Mouse (Mus musculus) MEL (cell line): Measurements from ENCODE around the gene Emg1. TPM values are rescaled to one million over a fixed set of nuclear protein-coding genes. Genes with fewer than 3 reads are reported as not detected.

Experiments
- DNase-seq: peaks from one replicate; pipeline ENCODE4 v3.0.0; 2011; ENCODE audit warnings: low read depth, low spot score
- H3K27ac ChIP-seq: 2 replicates; pipeline ENCODE4 v1.5.1; 2012; ENCODE audit warnings: low read depth, mild to moderate bottlenecking, control low read depth, low read length, moderate library complexity; ENCODE audit not compliant: control insufficient read depth
- H3K27me3 ChIP-seq, 2 experiments: fragments of 150-350 bp in 1 of 2; sonication (generic) in 1 of 2; 2 replicates each; pipeline ENCODE4 v1.6.1; 2012; ENCODE audit warnings: low read length in 2 of 2, mild to moderate bottlenecking in 2 of 2, improper control_type of control experiment in 1 of 2, moderate library complexity in 1 of 2; ENCODE audit not compliant: insufficient read depth in 2 of 2, control insufficient read depth in 1 of 2
- H3K36me3 ChIP-seq, 2 experiments: 2 replicates each; pipeline ENCODE4 v1.6.1; 2012 to 2014; ENCODE audit warnings: low read length in 2 of 2, improper control_type of control experiment in 1 of 2, inconsistent platforms in 1 of 2, mild to moderate bottlenecking in 1 of 2; ENCODE audit not compliant: insufficient read depth in 2 of 2, control insufficient read depth in 1 of 2
- H3K4me1 ChIP-seq, 2 experiments: fragments of 150-350 bp in 1 of 2; sonication (generic) in 1 of 2; 2 replicates each; pipeline ENCODE4 v1.6.1; 2012; ENCODE audit warnings: low read length in 2 of 2, improper control_type of control experiment in 1 of 2, mild to moderate bottlenecking in 1 of 2; ENCODE audit not compliant: insufficient read depth in 2 of 2, control insufficient read depth in 1 of 2
- H3K4me3 ChIP-seq, 2 experiments: fragments of 150-350 bp in 1 of 2; sonication (generic) in 1 of 2; 2 replicates each; pipeline ENCODE4 v1.5.1; 2012; ENCODE audit warnings: low read depth in 2 of 2, low read length in 2 of 2, mild to moderate bottlenecking in 2 of 2, moderate library complexity in 2 of 2, control low read depth in 1 of 2, improper control_type of control experiment in 1 of 2; ENCODE audit not compliant: control insufficient read depth in 1 of 2, insufficient read depth in 1 of 2
- H3K79me2 ChIP-seq: 2 replicates; pipeline ENCODE4 v1.6.1; 2012; ENCODE audit warnings: mild to moderate bottlenecking, low read length, moderate library complexity; ENCODE audit not compliant: control insufficient read depth, poor library complexity, insufficient read depth
- H3K9ac ChIP-seq: 2 replicates; pipeline ENCODE4 v1.6.1; 2012; ENCODE audit warnings: low read depth, mild to moderate bottlenecking, control low read depth, low read length, moderate library complexity; ENCODE audit not compliant: control insufficient read depth, poor library complexity, severe bottlenecking
- H3K9me3 ChIP-seq: fragments of 150-350 bp; sonication (generic); replicated peaks from 2 replicates; pipeline ENCODE4 v1.6.1; 2012; ENCODE audit warnings: mild to moderate bottlenecking, low read length, improper control_type of control experiment, moderate library complexity; ENCODE audit not compliant: insufficient read depth
- BHLHE40 ChIP-seq: IDR thresholded peaks from 2 replicates; pipeline ENCODE4 v1.6.1; 2012; ENCODE audit warnings: low read depth, mild to moderate bottlenecking, inconsistent platforms, low read length, improper control_type of control experiment, borderline replicate concordance
- CHD1 ChIP-seq: IDR thresholded peaks from 2 replicates; pipeline ENCODE4 v1.6.1; 2012; ENCODE audit warnings: low read depth, mild to moderate bottlenecking, inconsistent platforms, low read length, improper control_type of control experiment
- CHD2 ChIP-seq: IDR thresholded peaks from 2 replicates; pipeline ENCODE4 v1.6.1; 2011; ENCODE audit warnings: low read length, improper control_type of control experiment
- CTCF ChIP-seq, 3 experiments: IDR thresholded peaks in 2 of 3; conservative IDR thresholded peaks in 1 of 3; 2 replicates each; pipeline ENCODE4 v1.5.1; 2011 to 2012; ENCODE audit warnings: low read length in 3 of 3, low read depth in 2 of 3, mild to moderate bottlenecking in 2 of 3, improper control_type of control experiment in 1 of 3, inconsistent platforms in 1 of 3, mixed read lengths in 1 of 3, moderate library complexity in 1 of 3; ENCODE audit not compliant: control insufficient read depth in 1 of 3, insufficient read depth in 1 of 3, poor library complexity in 1 of 3, severe bottlenecking in 1 of 3
- E2F4 ChIP-seq: IDR thresholded peaks from 2 replicates; pipeline ENCODE4 v1.6.1; 2011; ENCODE audit warnings: low read depth, low read length, improper control_type of control experiment, borderline replicate concordance
- ELF1 ChIP-seq: IDR thresholded peaks from 2 replicates; pipeline ENCODE4 v1.6.1; 2014; ENCODE audit warnings: low read depth, mild to moderate bottlenecking, inconsistent platforms, low read length, improper control_type of control experiment, moderate library complexity
- EP300 ChIP-seq, 2 experiments: IDR thresholded peaks; 2 replicates each; pipeline ENCODE4 v1.6.1; 2011; ENCODE audit warnings: improper control_type of control experiment in 2 of 2, low read length in 2 of 2, low read depth in 1 of 2, mild to moderate bottlenecking in 1 of 2
- ETS1 ChIP-seq: IDR thresholded peaks from 2 replicates; pipeline ENCODE4 v1.6.1; 2012; ENCODE audit warnings: low read depth, mild to moderate bottlenecking, inconsistent platforms, low read length, improper control_type of control experiment, moderate library complexity
- GABPA ChIP-seq: IDR thresholded peaks from 2 replicates; pipeline ENCODE4 v1.6.1; 2012; ENCODE audit warnings: low read depth, mild to moderate bottlenecking, inconsistent platforms, low read length, improper control_type of control experiment, moderate library complexity
- GATA1 ChIP-seq: IDR thresholded peaks from 2 replicates; pipeline ENCODE4 v1.6.1; 2011; ENCODE audit warnings: low read depth, low read length, improper control_type of control experiment
- HCFC1 ChIP-seq: IDR thresholded peaks from 2 replicates; pipeline ENCODE4 v1.6.1; 2012; ENCODE audit warnings: low read depth, mild to moderate bottlenecking, inconsistent platforms, low read length, improper control_type of control experiment, moderate library complexity
- JUND ChIP-seq: IDR thresholded peaks from 2 replicates; pipeline ENCODE4 v1.6.1; 2011; ENCODE audit warnings: low read depth, mild to moderate bottlenecking, improper control_type of control experiment, low read length
- KAT2A ChIP-seq: conservative IDR thresholded peaks from 2 replicates; pipeline ENCODE4 v1.6.1; 2012; ENCODE audit warnings: low read depth, low read length, improper control_type of control experiment, inconsistent platforms
- MAFK ChIP-seq: IDR thresholded peaks from 2 replicates; pipeline ENCODE4 v1.6.1; 2011; ENCODE audit warnings: low read depth, mild to moderate bottlenecking, low read length, improper control_type of control experiment, borderline replicate concordance
- MAX ChIP-seq: IDR thresholded peaks from 2 replicates; pipeline ENCODE4 v1.6.1; 2011; ENCODE audit warnings: low read length, improper control_type of control experiment
- MAZ ChIP-seq: IDR thresholded peaks from 2 replicates; pipeline ENCODE4 v1.6.1; 2012; ENCODE audit warnings: low read depth, mild to moderate bottlenecking, inconsistent platforms, low read length, improper control_type of control experiment
- MEF2A ChIP-seq: IDR thresholded peaks from 2 replicates; pipeline ENCODE4 v1.6.1; 2014; ENCODE audit warnings: low read depth, mild to moderate bottlenecking, inconsistent platforms, low read length, improper control_type of control experiment; ENCODE audit not compliant: poor library complexity, insufficient replicate concordance, severe bottlenecking; ENCODE audit errors: extremely low read depth
- MXI1 ChIP-seq: IDR thresholded peaks from 2 replicates; pipeline ENCODE4 v1.6.1; 2011; ENCODE audit warnings: mild to moderate bottlenecking, low read depth, low read length, improper control_type of control experiment
- MYC ChIP-seq: IDR thresholded peaks from 2 replicates; pipeline ENCODE4 v1.6.1; 2011; ENCODE audit warnings: low read depth, mild to moderate bottlenecking, low read length, improper control_type of control experiment, moderate library complexity
- NELFE ChIP-seq: IDR thresholded peaks from 2 replicates; pipeline ENCODE4 v1.6.1; 2011; ENCODE audit warnings: low read depth, low read length, improper control_type of control experiment
- NRF1 ChIP-seq: IDR thresholded peaks from 2 replicates; pipeline ENCODE4 v1.6.1; 2014; ENCODE audit warnings: low read depth, mild to moderate bottlenecking, inconsistent platforms, low read length, improper control_type of control experiment, moderate library complexity; ENCODE audit not compliant: poor library complexity, insufficient read depth, severe bottlenecking
- POLR2A ChIP-seq, 2 experiments: IDR thresholded peaks; 2 replicates each; pipeline ENCODE4 v1.6.1; 2011 to 2012; ENCODE audit warnings: low read length in 2 of 2, mild to moderate bottlenecking in 2 of 2, control low read depth in 1 of 2, improper control_type of control experiment in 1 of 2, low read depth in 1 of 2, moderate library complexity in 1 of 2; ENCODE audit not compliant: control insufficient read depth in 1 of 2, insufficient read depth in 1 of 2, poor library complexity in 1 of 2
- POLR2AphosphoS2 ChIP-seq: IDR thresholded peaks from 2 replicates; pipeline ENCODE4 v1.6.1; 2011; ENCODE audit warnings: low read length, improper control_type of control experiment
- POLR2AphosphoS5 ChIP-seq: IDR thresholded peaks from 2 replicates; pipeline ENCODE4 v1.6.1; 2012; ENCODE audit warnings: low read depth, borderline replicate concordance, mild to moderate bottlenecking, inconsistent platforms, low read length, moderate library complexity, mixed read lengths
- RAD21 ChIP-seq: IDR thresholded peaks from 2 replicates; pipeline ENCODE4 v1.6.1; 2011; ENCODE audit warnings: mild to moderate bottlenecking, low read depth, low read length, improper control_type of control experiment
- RCOR1 ChIP-seq: IDR thresholded peaks from 2 replicates; pipeline ENCODE4 v1.6.1; 2012; ENCODE audit warnings: low read depth, mild to moderate bottlenecking, inconsistent platforms, low read length, improper control_type of control experiment
- SIN3A ChIP-seq: IDR thresholded peaks from 2 replicates; pipeline ENCODE4 v1.6.1; 2012; ENCODE audit warnings: low read length, improper control_type of control experiment, inconsistent platforms
- TAL1 ChIP-seq: IDR thresholded peaks from 2 replicates; pipeline ENCODE4 v1.6.1; 2012; ENCODE audit warnings: mild to moderate bottlenecking, inconsistent platforms, low read length, moderate library complexity, mixed read lengths
- TBP ChIP-seq: IDR thresholded peaks from 2 replicates; pipeline ENCODE4 v1.8.0; 2011; ENCODE audit warnings: low read depth, low read length, improper control_type of control experiment
- TCF12 ChIP-seq: IDR thresholded peaks from 2 replicates; pipeline ENCODE4 v1.6.1; 2014; ENCODE audit warnings: low read depth, mild to moderate bottlenecking, inconsistent platforms, low read length, improper control_type of control experiment, moderate library complexity
- UBTF ChIP-seq: IDR thresholded peaks from 2 replicates; pipeline ENCODE4 v1.6.1; 2012; ENCODE audit warnings: low read depth, mild to moderate bottlenecking, inconsistent platforms, low read length, improper control_type of control experiment, moderate library complexity, borderline replicate concordance; ENCODE audit not compliant: insufficient read depth
- USF1 ChIP-seq: IDR thresholded peaks from 2 replicates; pipeline ENCODE4 v1.6.1; 2014; ENCODE audit warnings: low read depth, mild to moderate bottlenecking, inconsistent platforms, low read length, improper control_type of control experiment, moderate library complexity
- USF2 ChIP-seq, 2 experiments: IDR thresholded peaks; 2 replicates each; pipeline ENCODE4 v1.6.1; 2011 to 2012; ENCODE audit warnings: improper control_type of control experiment in 2 of 2, low read length in 2 of 2, borderline replicate concordance in 1 of 2, inconsistent platforms in 1 of 2, low read depth in 1 of 2, mild to moderate bottlenecking in 1 of 2; ENCODE audit not compliant: insufficient read depth in 1 of 2
- ZC3H11A ChIP-seq: IDR thresholded peaks from 2 replicates; pipeline ENCODE4 v1.6.1; 2012; ENCODE audit warnings: low read depth, mild to moderate bottlenecking, inconsistent platforms, low read length, improper control_type of control experiment
- ZKSCAN1 ChIP-seq: IDR thresholded peaks from 2 replicates; pipeline ENCODE4 v1.6.1; 2012; ENCODE audit warnings: low read depth, mild to moderate bottlenecking, inconsistent platforms, low read length, improper control_type of control experiment, moderate library complexity
- ZMIZ1 ChIP-seq: IDR thresholded peaks from 2 replicates; pipeline ENCODE4 v1.6.1; 2012; ENCODE audit warnings: low read depth, mild to moderate bottlenecking, inconsistent platforms, low read length, improper control_type of control experiment, moderate library complexity
- ZNF384 ChIP-seq: IDR thresholded peaks from 2 replicates; pipeline ENCODE4 v1.6.1; 2012; ENCODE audit warnings: low read depth, mild to moderate bottlenecking, inconsistent platforms, low read length, improper control_type of control experiment
- polyA plus RNA-seq, 2 experiments: library from polyadenylated mRNA; stranded (reverse) in 1 of 2; unstranded in 1 of 2; fragments of >175 nt in 1 of 2; fragments of >200 nt in 1 of 2; gene quantifications; 2 replicates each; pipeline versions ENCODE4 v1.2.1 to v1.2.4; 2012; ENCODE audit warnings: low replicate concordance in 2 of 2, low read depth in 1 of 2; ENCODE audit not compliant: insufficient read length in 2 of 2, insufficient read depth in 1 of 2, missing spikeins in 1 of 2
- total RNA-seq: library from RNA; depleted of rRNA; stranded (reverse); fragments of 300-350 nt; gene quantifications from 2 replicates; pipeline ENCODE4 v1.2.3, GENCODE M21; 2012

Gene Emg1
- total and polyA plus RNA-seq, 3 experiments: 346 to 391 TPM; not detected in 1

DNA sequence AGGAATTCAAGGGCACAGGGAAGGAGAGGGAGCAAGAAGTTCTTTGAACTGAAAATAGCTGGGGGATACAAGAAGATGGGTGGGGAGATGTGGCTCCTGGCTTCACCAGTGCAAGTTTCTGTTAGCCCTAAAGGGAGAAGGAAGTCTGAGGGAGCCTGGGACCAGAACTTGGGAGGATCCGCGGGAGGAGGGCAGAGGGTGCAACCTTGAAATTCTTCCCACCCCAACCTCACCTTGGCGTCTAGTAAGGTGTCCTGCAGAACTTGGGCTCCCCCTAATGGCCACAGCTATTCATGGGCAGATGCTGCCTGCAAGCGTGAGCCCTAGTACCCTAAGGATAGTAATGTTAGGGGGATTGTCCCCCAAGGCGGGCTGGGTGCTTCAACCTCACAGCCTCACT, 47.3 kb upstream of the Emg1 start:
- Histone ChIP-seq H3K36me3 (peaks cover 0 to 2% of the 10 kb centered on the region in 2 experiments; a peak in 1 of 4 replicates), H3K27me3 (no peaks in the 10 kb centered on the region), H3K27ac (peak overlapping the region; percentile 24; the same call in 1 of the 2 replicates), H3K9me3 (no peaks in the 10 kb centered on the region), H3K4me3 (peak overlapping the region; percentile 31 to 40; a peak in 3 of 4 replicates), H3K4me1 (peaks cover 2 to 32% of the 10 kb centered on the region in 2 experiments; a peak in 3 of 4 replicates), H3K79me2 (peaks cover 14% of the 10 kb centered on the region), H3K9ac (peak overlapping the region; percentile 71)
- peak; percentile 94 for DNase-seq
- TF ChIP-seq MAX (no peak), EP300 (IDR thresholded peaks at IDR 0.05; ENCODE audit: low read depth in 1 of 2, low read length in 2 of 2) (no peak), POLR2AphosphoS2 (no peak; the same call in 1 of the 2 replicates), MAFK (no peak), TBP (0 out of 2 replicates have a peak, but pooled peaks have one; percentile 54), CTCF (IDR thresholded peaks at IDR 0.05 in 2 of 3, conservative IDR thresholded peaks at IDR 0.05 in 1 of 3; ENCODE audit: control insufficient read depth in 1 of 3, insufficient read depth in 1 of 3, low read depth in 2 of 3, low read length in 3 of 3, poor library complexity in 1 of 3, severe bottlenecking in 1 of 3) (peak; percentile 92 to 95 (median 94)), USF2 (IDR thresholded peaks at IDR 0.05; ENCODE audit: borderline replicate concordance in 1 of 2, insufficient read depth in 1 of 2, low read depth in 1 of 2, low read length in 2 of 2) (no peak), JUND (no peak), GABPA (no peak), MAZ (peak; percentile 61; the same call in 1 of the 2 replicates), RCOR1 (no peak), MXI1 (no peak), ZKSCAN1 (no peak), ZMIZ1 (no peak), MYC (0 out of 2 replicates have a peak, but pooled peaks have one; percentile 20), ETS1 (no peak), POLR2A (IDR thresholded peaks at IDR 0.05; ENCODE audit: control insufficient read depth in 1 of 2, insufficient read depth in 1 of 2, low read depth in 1 of 2, low read length in 2 of 2, poor library complexity in 1 of 2) (peak in 1 of 2 experiments; percentile 51; a peak in 2 of 4 replicates), CHD1 (no peak), KAT2A (no peak), UBTF (no peak), E2F4 (no peak), BHLHE40 (no peak), GATA1 (no peak), RAD21 (peak; percentile 95), HCFC1 (peak; percentile 75), ZNF384 (no peak), POLR2AphosphoS5 (no peak), MEF2A (no peak), TCF12 (0 out of 2 replicates have a peak, but pooled peaks have one; percentile 26), USF1 (no peak), SIN3A (peak; percentile 73; the same call in 1 of the 2 replicates), NRF1 (no peak), CHD2 (no peak), ZC3H11A (peak; percentile 56), TAL1 (no peak), NELFE (no peak), ELF1 (peak; percentile 16; the same call in 1 of the 2 replicates)
